Mouse (Mus musculus): Measurements from ENCODE around the gene Ppp4r1. TPM values are rescaled to one million over a fixed set of nuclear protein-coding genes. Genes with fewer than 3 reads are reported as not detected.

The Ppp4r1 gene
- 44.7 and 47.3 TPM in 2 replicates for polyA plus RNA-seq (2015; fragmentation: Nextera tagmentation; extraction: Ambion mirVana)

- no peaks in the 10 kb centered on the region for H3K9me3 ChIP-seq
- H3K4me1 ChIP-seq (replicated peaks): peaks cover 35% of the 10 kb centered on the region
- H3K27ac ChIP-seq: peak within 1 kb of the TSS; percentile 100
- peak; percentile 81 for ATAC-seq (ENCODE audit: low FRiP score)
- peaks cover 11% of the 10 kb centered on the region for H3K36me3 ChIP-seq
- H3K4me2 ChIP-seq: peak within 1 kb of the TSS; percentile 70
- peak within 1 kb of the TSS; percentile 99 for H3K9ac ChIP-seq
- no peaks in the 10 kb centered on the region for H3K27me3 ChIP-seq
- under 1% methylated on average over 56 of the region's 81 CpGs for WGBS
- peak within 1 kb of the TSS; percentile 96 for H3K4me3 ChIP-seq
These were observed at the start of gene Ppp4r1 for GRCm38 (mm10) chr17:65782551-65783141. Ppp4r1 (plus strand) TSS chr17:65782573.

GRCm38 (mm10) chr17:65732666-65733065 lies 49.7 kb upstream of the Ppp4r1 start:
- Histone ChIP-seq H3K9me3 (no peaks in the 10 kb centered on the region), H3K9ac (no peak overlapping the region), H3K4me2 (no peak overlapping the region), H3K4me1 (replicated peaks) (0 out of 2 replicates have a peak, but pooled peaks cover 2% of the 10 kb centered on the region), H3K4me3 (no peak overlapping the region), H3K27me3 (no peaks in the 10 kb centered on the region), H3K36me3 (no peaks in the 10 kb centered on the region), H3K27ac (no peak overlapping the region)
- 85% methylated on average over 4 of the region's 4 CpGs for WGBS
- ATAC-seq (ENCODE audit: low FRiP score): no peak

GRCm38 (mm10) chr17:65735088-65735487 lies 47.3 kb upstream of the Ppp4r1 start:
- Histone ChIP-seq H3K9me3 (no peaks in the 10 kb centered on the region), H3K36me3 (no peaks in the 10 kb centered on the region), H3K27me3 (no peaks in the 10 kb centered on the region), H3K4me2 (no peak overlapping the region), H3K27ac (no peak overlapping the region), H3K9ac (no peak overlapping the region), H3K4me3 (no peak overlapping the region), H3K4me1 (replicated peaks) (0 out of 2 replicates have a peak, but pooled peaks cover 4% of the 10 kb centered on the region)
- no peak for ATAC-seq (ENCODE audit: low FRiP score)
- 93% methylated on average over 2 of the region's 2 CpGs for WGBS

GRCm38 (mm10) chr17:65737175-65737574 lies 45.2 kb upstream of the Ppp4r1 start:
- H3K36me3 ChIP-seq: no peaks in the 10 kb centered on the region
- H3K27me3 ChIP-seq: no peaks in the 10 kb centered on the region
- H3K9me3 ChIP-seq: no peaks in the 10 kb centered on the region
- H3K4me1 ChIP-seq (replicated peaks): peaks cover 12% of the 10 kb centered on the region
- H3K9ac ChIP-seq: no peak overlapping the region
- no peak overlapping the region for H3K4me3 ChIP-seq
- H3K4me2 ChIP-seq: no peak overlapping the region
- 85% methylated on average over 5 of the region's 5 CpGs for WGBS
- H3K27ac ChIP-seq: no peak overlapping the region
- no peak for ATAC-seq (ENCODE audit: low FRiP score)

DNA sequence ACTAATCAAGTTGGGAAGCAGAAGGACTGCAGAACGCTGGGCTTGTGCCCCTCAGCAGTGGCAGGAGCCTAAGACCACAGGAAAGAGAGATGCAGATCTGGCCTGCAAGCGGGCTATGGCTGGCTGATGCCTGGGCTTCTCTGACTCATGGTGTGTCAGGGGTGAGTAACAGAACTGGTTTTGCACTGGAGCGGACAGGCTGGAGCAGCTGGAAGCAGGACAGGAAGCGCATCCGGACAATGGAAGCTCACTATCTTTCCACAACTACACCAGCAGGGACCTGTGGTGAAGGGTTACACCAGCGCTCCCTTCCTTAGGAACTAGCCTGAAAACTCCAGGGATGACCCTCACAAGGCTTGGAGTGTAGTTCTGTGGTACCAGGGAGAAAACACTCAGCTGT lies 44.8 kb upstream of the Ppp4r1 start:
- Histone ChIP-seq H3K27ac (0 out of 2 replicates have a peak overlapping the region, but pooled peaks have one; percentile 4), H3K4me3 (no peak overlapping the region), H3K9me3 (no peaks in the 10 kb centered on the region), H3K4me2 (no peak overlapping the region), H3K36me3 (no peaks in the 10 kb centered on the region), H3K4me1 (replicated peaks) (peaks cover 17% of the 10 kb centered on the region), H3K27me3 (no peaks in the 10 kb centered on the region), H3K9ac (no peak overlapping the region)
- WGBS: 88% methylated on average over 6 of the region's 6 CpGs
- no peak for ATAC-seq (ENCODE audit: low FRiP score)

DNA sequence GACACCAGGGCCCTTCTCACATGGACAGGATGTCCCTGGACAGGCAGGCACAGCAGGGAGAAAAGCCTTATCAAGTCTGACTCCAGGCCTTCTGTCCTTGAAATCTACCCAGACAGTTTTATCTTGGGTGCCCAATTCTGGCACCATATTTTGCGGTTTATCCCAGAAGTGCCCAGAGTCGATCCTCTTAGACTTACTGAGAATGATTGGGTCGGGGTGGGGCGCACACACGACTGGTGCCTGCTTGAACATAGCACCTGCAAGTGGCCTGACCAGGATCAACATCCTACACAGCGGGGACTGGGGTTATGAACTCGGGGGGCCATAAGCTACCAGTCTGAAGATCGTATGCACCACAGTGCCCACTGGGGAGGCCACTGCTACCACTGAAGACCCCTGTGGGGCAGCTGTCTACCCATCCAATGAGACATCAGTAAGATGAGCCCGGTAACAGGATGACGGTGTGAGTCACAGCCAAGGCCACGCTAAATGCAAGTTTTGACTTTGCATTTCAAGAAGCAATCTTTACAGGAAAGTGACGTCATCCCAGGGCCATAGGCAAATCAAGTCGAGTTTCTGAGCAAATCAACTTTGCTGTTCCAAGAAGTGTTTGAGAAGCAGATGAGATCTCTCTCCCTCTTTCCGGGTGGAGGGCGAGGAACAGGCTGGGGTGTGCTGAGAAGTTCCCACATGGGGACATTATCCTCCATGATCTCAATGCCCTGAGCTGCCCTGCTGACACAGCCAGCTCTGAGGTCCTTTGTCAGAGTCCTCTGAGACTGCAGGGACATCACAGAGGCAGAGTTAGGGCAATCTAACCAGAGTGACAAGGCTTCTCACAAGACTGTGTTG lies 42.3 kb upstream of the Ppp4r1 start:
- peaks cover 30% of the 10 kb centered on the region for H3K4me1 ChIP-seq (replicated peaks)
- no peak overlapping the region for H3K4me3 ChIP-seq
- peaks cover 3% of the 10 kb centered on the region; the same call in 1 of the 2 replicates for H3K36me3 ChIP-seq
- no peak for ATAC-seq (ENCODE audit: low FRiP score)
- no peaks in the 10 kb centered on the region for H3K9me3 ChIP-seq
- 83% methylated on average over 15 of the region's 15 CpGs for WGBS
- H3K4me2 ChIP-seq: no peak overlapping the region
- no peak overlapping the region for H3K27ac ChIP-seq
- no peak overlapping the region for H3K9ac ChIP-seq
- H3K27me3 ChIP-seq: no peaks in the 10 kb centered on the region

DNA sequence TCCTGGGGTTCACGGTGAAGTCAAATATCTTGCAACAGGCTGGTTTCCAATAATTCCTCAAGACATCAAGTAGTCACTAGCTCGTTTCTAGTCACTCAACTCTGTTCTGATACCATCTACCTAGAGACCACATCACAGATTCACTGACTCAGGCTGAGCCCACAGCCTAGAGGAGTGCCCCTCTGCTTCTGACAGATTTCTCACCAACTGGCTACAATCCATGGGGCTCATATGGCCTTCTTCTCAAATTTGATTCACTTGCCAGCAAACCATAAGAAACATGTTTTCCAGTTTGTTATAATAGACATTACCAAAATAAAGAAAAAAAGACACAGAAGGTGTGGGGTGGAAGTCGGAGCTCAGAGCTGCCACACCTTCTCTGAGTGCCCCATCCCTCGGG lies 40.8 kb upstream of the Ppp4r1 start:
- no peak for ATAC-seq (ENCODE audit: low FRiP score)
- Histone ChIP-seq H3K9ac (no peak overlapping the region), H3K9me3 (no peaks in the 10 kb centered on the region), H3K4me3 (no peak overlapping the region), H3K36me3 (peaks cover 8% of the 10 kb centered on the region), H3K4me2 (no peak overlapping the region), H3K4me1 (replicated peaks) (peaks cover 36% of the 10 kb centered on the region), H3K27me3 (no peaks in the 10 kb centered on the region), H3K27ac (peak overlapping the region; percentile 90)
- 83% methylated on average over 4 of the region's 4 CpGs for WGBS

DNA sequence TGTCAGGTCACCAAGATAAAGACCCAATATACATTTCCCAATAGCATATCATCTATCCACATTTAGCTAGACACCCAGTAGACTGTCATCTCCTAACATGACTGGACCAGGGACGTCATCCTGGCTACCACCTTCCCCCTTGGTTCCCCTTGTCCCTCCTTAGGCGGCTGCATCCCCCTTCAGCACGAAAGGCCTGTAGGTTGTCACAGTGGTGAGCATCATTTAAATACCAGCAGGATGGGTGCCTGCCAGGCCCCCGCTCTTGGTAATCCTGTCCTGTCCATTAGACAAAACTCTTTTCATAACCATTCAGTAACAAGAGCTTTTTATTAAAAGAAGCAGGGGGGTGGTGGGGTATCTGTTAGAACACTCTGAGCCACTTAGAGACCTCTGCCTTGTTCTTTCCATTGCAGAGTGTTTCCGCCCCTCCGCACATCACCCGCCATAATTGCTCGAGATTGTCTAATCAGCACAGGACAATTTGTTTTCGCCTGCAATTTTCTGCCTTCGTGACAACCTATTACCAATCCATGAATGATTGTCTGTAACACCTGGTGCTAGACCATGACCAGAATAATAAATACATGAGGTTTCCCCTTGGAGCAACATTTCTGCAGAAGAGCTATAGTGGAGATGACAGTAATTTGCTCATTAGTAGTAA lies 40.0 kb upstream of the Ppp4r1 start:
- Histone ChIP-seq H3K36me3 (peaks cover 8% of the 10 kb centered on the region), H3K9me3 (no peaks in the 10 kb centered on the region), H3K27ac (peak overlapping the region; percentile 90), H3K9ac (no peak overlapping the region), H3K4me2 (0 out of 2 replicates have a peak overlapping the region, but pooled peaks have one; percentile 17), H3K27me3 (no peaks in the 10 kb centered on the region), H3K4me3 (no peak overlapping the region), H3K4me1 (replicated peaks) (peaks cover 38% of the 10 kb centered on the region)
- ATAC-seq (ENCODE audit: low FRiP score): peak; percentile 79
- WGBS: 30% methylated on average over 10 of the region's 10 CpGs

DNA sequence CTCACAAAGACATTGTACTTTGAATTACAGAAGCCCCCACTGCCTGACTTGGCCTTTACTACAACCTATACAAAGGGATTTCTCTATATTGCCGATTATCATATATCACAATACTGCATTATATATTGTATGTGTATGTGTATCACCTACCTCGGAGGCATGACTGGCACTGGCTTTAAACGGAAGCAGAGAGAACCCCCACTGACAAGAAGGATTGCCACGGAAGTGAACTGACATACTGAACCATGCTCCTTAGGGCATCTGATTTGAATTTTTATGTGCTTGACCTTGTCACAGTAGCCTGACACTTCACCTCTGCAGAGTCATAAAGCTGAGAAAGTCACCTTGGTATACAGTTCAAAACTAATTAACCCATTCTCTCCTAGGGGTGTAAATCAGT lies 39.4 kb upstream of the Ppp4r1 start:
- Histone ChIP-seq H3K36me3 (peaks cover 8% of the 10 kb centered on the region), H3K4me1 (replicated peaks) (peaks cover 34% of the 10 kb centered on the region), H3K9ac (no peak overlapping the region), H3K27ac (peak overlapping the region; percentile 90), H3K9me3 (no peaks in the 10 kb centered on the region), H3K4me3 (no peak overlapping the region), H3K27me3 (no peaks in the 10 kb centered on the region), H3K4me2 (no peak overlapping the region)
- WGBS: 37% methylated on average over 4 of the region's 4 CpGs
- peak; percentile 60 for ATAC-seq (ENCODE audit: low FRiP score)

- peak; percentile 22 for ATAC-seq (ENCODE audit: low FRiP score)
- no peaks in the 10 kb centered on the region for H3K27me3 ChIP-seq
- H3K27ac ChIP-seq: peak overlapping the region; percentile 90
- H3K4me2 ChIP-seq: no peak overlapping the region
- no peak overlapping the region for H3K9ac ChIP-seq
- WGBS: 70% methylated on average over 11 of the region's 11 CpGs
- peaks cover 8% of the 10 kb centered on the region for H3K36me3 ChIP-seq
- no peaks in the 10 kb centered on the region for H3K9me3 ChIP-seq
- no peak overlapping the region for H3K4me3 ChIP-seq
- H3K4me1 ChIP-seq (replicated peaks): peaks cover 34% of the 10 kb centered on the region
These were observed 38.6 kb upstream of the Ppp4r1 start for GRCm38 (mm10) chr17:65743664-65744330.

DNA sequence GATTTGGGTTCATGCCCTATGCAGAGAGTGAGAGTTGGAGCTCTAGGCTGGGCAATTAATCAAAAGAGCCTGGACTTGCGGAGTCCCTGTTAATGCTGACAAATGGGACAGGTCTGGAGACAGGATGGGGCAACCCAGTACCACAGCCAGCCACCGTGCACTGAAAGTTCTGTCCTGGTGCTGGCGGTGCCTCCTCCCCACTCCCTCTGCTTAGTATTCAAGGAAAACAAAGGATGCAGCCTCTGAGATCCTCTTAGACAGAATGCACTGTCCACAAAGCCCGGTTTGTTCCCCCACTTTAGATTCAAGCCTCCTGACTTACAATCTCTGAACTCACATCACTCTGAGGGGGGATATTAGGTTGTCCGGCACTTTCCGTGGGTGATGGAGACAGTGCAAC lies 36.1 kb upstream of the Ppp4r1 start:
- Histone ChIP-seq H3K4me1 (replicated peaks) (peaks cover 34% of the 10 kb centered on the region), H3K9ac (no peak overlapping the region), H3K27me3 (no peaks in the 10 kb centered on the region), H3K36me3 (peaks cover 8% of the 10 kb centered on the region), H3K27ac (no peak overlapping the region), H3K4me2 (no peak overlapping the region), H3K9me3 (no peaks in the 10 kb centered on the region), H3K4me3 (no peak overlapping the region)
- no peak for ATAC-seq (ENCODE audit: low FRiP score)
- WGBS: 50% methylated on average over 6 of the region's 6 CpGs

DNA sequence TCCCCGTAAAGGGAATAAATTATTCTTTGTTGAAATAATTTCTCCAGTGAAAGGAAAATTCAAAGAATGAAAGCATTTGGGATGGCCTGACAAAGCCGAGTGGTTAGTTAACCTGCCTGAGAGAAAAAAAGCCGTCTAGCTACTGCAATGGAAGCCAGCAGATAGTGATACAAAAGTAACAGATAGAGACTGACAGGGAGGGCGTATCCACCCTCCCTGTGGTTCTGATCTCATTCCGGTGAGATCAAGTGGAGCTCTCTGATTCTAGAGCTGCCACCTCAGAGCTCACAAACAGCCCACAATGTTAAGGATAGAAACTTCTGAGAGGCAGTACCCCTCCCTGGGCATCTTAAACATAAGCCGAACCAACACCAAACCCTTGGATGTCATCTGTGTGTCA lies 33.4 kb upstream of the Ppp4r1 start:
- H3K4me1 ChIP-seq (replicated peaks): peaks cover 9% of the 10 kb centered on the region
- no peak overlapping the region for H3K9ac ChIP-seq
- no peak overlapping the region for H3K27ac ChIP-seq
- no peaks in the 10 kb centered on the region for H3K27me3 ChIP-seq
- H3K4me3 ChIP-seq: no peak overlapping the region
- no peak overlapping the region for H3K4me2 ChIP-seq
- 87% methylated on average over 6 of the region's 6 CpGs for WGBS
- H3K36me3 ChIP-seq: peaks cover 18% of the 10 kb centered on the region
- peaks cover 11% of the 10 kb centered on the region for H3K9me3 ChIP-seq
- no peak for ATAC-seq (ENCODE audit: low FRiP score)
